Mouse (Mus musculus) myocyte (in vitro differentiated cells): Measurements from ENCODE around the gene Araf. TPM values are rescaled to one million over a fixed set of nuclear protein-coding genes. Genes with fewer than 3 reads are reported as not detected.

Experiments
- H3K27me3 ChIP-seq: one replicate; pipeline ENCODE4 v1.6.1; 2011; ENCODE audit not compliant: control insufficient read depth, insufficient read depth, insufficient read length
- H3K36me3 ChIP-seq: one replicate; pipeline ENCODE4 v1.6.1; 2011; ENCODE audit not compliant: control insufficient read depth, insufficient read depth
- H3K4me2 ChIP-seq: one replicate; pipeline ENCODE4 v1.6.1; 2011; ENCODE audit warnings: low read depth, control low read depth
- H3K4me3 ChIP-seq: one replicate; pipeline ENCODE4 v1.5.1; 2011; ENCODE audit warnings: mild to moderate bottlenecking, control low read depth, moderate library complexity
- H3K79me2 ChIP-seq: one replicate; pipeline ENCODE4 v1.6.1; 2011; ENCODE audit not compliant: control insufficient read depth, insufficient read depth
- H3ac ChIP-seq: one replicate; pipeline ENCODE4 v1.6.1; 2011; ENCODE audit not compliant: control insufficient read depth, insufficient read length
- CEBPB ChIP-seq: IDR thresholded peaks from 2 replicates; pipeline ENCODE4 v1.6.1; 2011; ENCODE audit warnings: mild to moderate bottlenecking, moderate library complexity; ENCODE audit not compliant: poor library complexity, insufficient read depth, severe bottlenecking
- E2F4 ChIP-seq: IDR thresholded peaks from one replicate; pipeline ENCODE4 v1.6.1; 2011; ENCODE audit warnings: mild to moderate bottlenecking, control low read depth, moderate library complexity; ENCODE audit not compliant: insufficient read depth
- MAX ChIP-seq: IDR thresholded peaks from one replicate; pipeline ENCODE4 v1.6.1; 2011; ENCODE audit warnings: low read depth, mild to moderate bottlenecking, control low read depth
- MYOD1 ChIP-seq, 3 experiments: IDR thresholded peaks; one replicate each; pipeline ENCODE4 v1.6.1; 2011; ENCODE audit warnings: control low read depth in 2 of 3, low read depth in 2 of 3, mild to moderate bottlenecking in 2 of 3, moderate library complexity in 1 of 3; ENCODE audit not compliant: insufficient read length in 2 of 3, control insufficient read depth in 1 of 3
- MYOG ChIP-seq, 3 experiments: IDR thresholded peaks; one replicate each; pipeline ENCODE4 v1.6.1; 2011; ENCODE audit warnings: control low read depth in 2 of 3, low read depth in 2 of 3, mild to moderate bottlenecking in 2 of 3; ENCODE audit not compliant: insufficient read length in 2 of 3, control insufficient read depth in 1 of 3, insufficient read depth in 1 of 3
- POLR2A ChIP-seq: IDR thresholded peaks from one replicate; pipeline ENCODE4 v1.6.1; 2011; ENCODE audit warnings: low read depth, mild to moderate bottlenecking, control low read depth, moderate library complexity; ENCODE audit not compliant: insufficient read length
- POLR2AphosphoS2 ChIP-seq: IDR thresholded peaks from one replicate; pipeline ENCODE4 v1.6.1; 2011; ENCODE audit warnings: low read depth, control low read depth; ENCODE audit not compliant: insufficient read length
- REST ChIP-seq: IDR thresholded peaks from one replicate; pipeline ENCODE4 v1.6.1; 2011; ENCODE audit warnings: mild to moderate bottlenecking, control low read depth, moderate library complexity; ENCODE audit not compliant: insufficient read depth, insufficient read length
- SRF ChIP-seq: IDR thresholded peaks from one replicate; pipeline ENCODE4 v1.6.1; 2011; ENCODE audit warnings: low read depth; ENCODE audit not compliant: control insufficient read depth, insufficient read length
- TCF12 ChIP-seq: IDR thresholded peaks from one replicate; pipeline ENCODE4 v1.6.1; 2011; ENCODE audit warnings: mild to moderate bottlenecking, control low read depth; ENCODE audit not compliant: poor library complexity, insufficient read depth, severe bottlenecking
- TCF3 ChIP-seq: IDR thresholded peaks from one replicate; pipeline ENCODE4 v1.6.1; 2011; ENCODE audit warnings: low read depth, control low read depth; ENCODE audit not compliant: insufficient read length
- USF1 ChIP-seq: IDR thresholded peaks from one replicate; pipeline ENCODE4 v1.6.1; 2011; ENCODE audit warnings: low read depth, mild to moderate bottlenecking, control low read depth, moderate library complexity
- polyA plus RNA-seq: library from polyadenylated mRNA; unstranded; fragments of >200 nt; fragmentation: generic; extraction: Trizol; gene quantifications from one replicate; pipeline ENCODE4 v1.2.1, GENCODE M21; 2012; ENCODE audit warnings: missing spikeins

Gene Araf
- polyA plus RNA-seq, 1 experiment, result 66.5 TPM

- H3K27me3 ChIP-seq, result no peaks in the 10 kb centered on the region
- no peak overlapping the region for H3ac ChIP-seq
- TF ChIP-seq CEBPB (no peak), TCF3 (no peak)
- H3K79me2 ChIP-seq, result no peaks in the 10 kb centered on the region
- no peak overlapping the region for H3K4me3 ChIP-seq
- no peak overlapping the region for H3K4me2 ChIP-seq
- H3K36me3 ChIP-seq, result no peaks in the 10 kb centered on the region
Measured at GRCm38 (mm10) chrX:20806295-20806694, 8.7 kb downstream of the Araf start.

GRCm38 (mm10) chrX:20816974-20817373 lies 19.4 kb downstream of the Araf start:
- H3K4me3 ChIP-seq, result no peak overlapping the region
- no peaks in the 10 kb centered on the region for H3K27me3 ChIP-seq
- no peaks in the 10 kb centered on the region for H3K36me3 ChIP-seq
- TF ChIP-seq TCF12, result no peak
- TF ChIP-seq MYOD1 (IDR thresholded peaks at IDR 0.05; ENCODE audit: control insufficient read depth in 1 of 3, insufficient read length in 2 of 3, low read depth in 2 of 3), result peak; percentile 7 to 83 (median 48)
- no peaks in the 10 kb centered on the region for H3K79me2 ChIP-seq
- H3K4me2 ChIP-seq, result peak overlapping the region; percentile 51
- H3ac ChIP-seq, result no peak overlapping the region

- Histone ChIP-seq H3ac (no peak overlapping the region), H3K4me3 (peak overlapping the region; percentile 24), H3K36me3 (no peaks in the 10 kb centered on the region), H3K4me2 (peak overlapping the region; percentile 86), H3K27me3 (no peaks in the 10 kb centered on the region), H3K79me2 (no peaks in the 10 kb centered on the region)
- TF ChIP-seq MYOG (IDR thresholded peaks at IDR 0.05; ENCODE audit: control insufficient read depth in 1 of 3, insufficient read depth in 1 of 3, insufficient read length in 2 of 3, low read depth in 2 of 3), result peak in 1 of 3 experiments; percentile 9
- no peak for TF ChIP-seq MYOD1 (IDR thresholded peaks at IDR 0.05; ENCODE audit: control insufficient read depth in 1 of 3, insufficient read length in 2 of 3, low read depth in 2 of 3)
- peak; percentile 77 for TF ChIP-seq POLR2A
- no peak for TF ChIP-seq USF1
- TF ChIP-seq POLR2AphosphoS2, result peak; percentile 47
Measured at GRCm38 (mm10) chrX:20819204-20819628, 21.6 kb downstream of the Araf start.

GRCm38 (mm10) chrX:20819708-20820426 lies 22.3 kb downstream of the Araf start:
- Histone ChIP-seq H3K79me2 (no peaks in the 10 kb centered on the region), H3K4me3 (peak overlapping the region; percentile 24), H3K4me2 (peak overlapping the region; percentile 86), H3K27me3 (no peaks in the 10 kb centered on the region), H3ac (no peak overlapping the region), H3K36me3 (no peaks in the 10 kb centered on the region)
- no peak for TF ChIP-seq TCF12
- 0 out of 2 replicates have a peak, but pooled peaks have one; percentile 13 for TF ChIP-seq CEBPB
- TF ChIP-seq TCF3, result no peak
- no peak for TF ChIP-seq SRF
- no peak for TF ChIP-seq MAX

GRCm38 (mm10) chrX:20828934-20829333 lies 31.3 kb downstream of the Araf start:
- peak overlapping the region; percentile 39 for H3K4me2 ChIP-seq
- no peak overlapping the region for H3ac ChIP-seq
- H3K36me3 ChIP-seq, result no peaks in the 10 kb centered on the region
- TF ChIP-seq REST, result no peak
- TF ChIP-seq POLR2A, result no peak
- no peak for TF ChIP-seq USF1
- peak; percentile 18 for TF ChIP-seq TCF3
- peak; percentile 58 to 82 (median 60) for TF ChIP-seq MYOG (IDR thresholded peaks at IDR 0.05; ENCODE audit: control insufficient read depth in 1 of 3, insufficient read depth in 1 of 3, insufficient read length in 2 of 3, low read depth in 2 of 3)
- peak in 2 of 3 experiments; percentile 82 to 91 for TF ChIP-seq MYOD1 (IDR thresholded peaks at IDR 0.05; ENCODE audit: control insufficient read depth in 1 of 3, insufficient read length in 2 of 3, low read depth in 2 of 3)
- no peak for TF ChIP-seq MAX
- TF ChIP-seq CEBPB, result no peak
- no peak for TF ChIP-seq E2F4
- TF ChIP-seq SRF, result no peak
- no peak for TF ChIP-seq POLR2AphosphoS2
- peak; percentile 46 for TF ChIP-seq TCF12
- H3K79me2 ChIP-seq, result no peaks in the 10 kb centered on the region
- H3K4me3 ChIP-seq, result no peak overlapping the region
- H3K27me3 ChIP-seq, result no peaks in the 10 kb centered on the region

- Histone ChIP-seq H3K36me3 (no peaks in the 10 kb centered on the region), H3K79me2 (peaks cover 20% of the 10 kb centered on the region), H3ac (no peak overlapping the region), H3K4me3 (no peak overlapping the region), H3K27me3 (no peaks in the 10 kb centered on the region), H3K4me2 (peak overlapping the region; percentile 53)
- TF ChIP-seq TCF12 (no peak), POLR2AphosphoS2 (no peak), TCF3 (no peak), POLR2A (no peak), CEBPB (no peak), SRF (no peak), REST (no peak), MYOD1 (IDR thresholded peaks at IDR 0.05; ENCODE audit: control insufficient read depth in 1 of 3, insufficient read length in 2 of 3, low read depth in 2 of 3) (no peak), E2F4 (no peak), USF1 (no peak), MAX (no peak), MYOG (IDR thresholded peaks at IDR 0.05; ENCODE audit: control insufficient read depth in 1 of 3, insufficient read depth in 1 of 3, insufficient read length in 2 of 3, low read depth in 2 of 3) (no peak)
Measured at GRCm38 (mm10) chrX:20847232-20847631, 49.6 kb downstream of the Araf start.
